Mouse (Mus musculus) leukemia stem cell, adult 10-12 weeks (primary cell): ENCODE measurements around the gene Naip2. TPM values are rescaled to one million over a fixed set of nuclear protein-coding genes. Genes with fewer than 3 reads are reported as not detected.

Experiments
- polyA plus RNA-seq: library from polyadenylated mRNA; stranded (reverse); fragments of >175 nt; gene quantifications from 2 replicates; pipeline ENCODE4 v1.2.3, GENCODE M21; 2012; ENCODE audit warnings: low replicate concordance

Gene Naip2
- 0.10 and 0.14 TPM in 2 replicates for polyA plus RNA-seq

DNA sequence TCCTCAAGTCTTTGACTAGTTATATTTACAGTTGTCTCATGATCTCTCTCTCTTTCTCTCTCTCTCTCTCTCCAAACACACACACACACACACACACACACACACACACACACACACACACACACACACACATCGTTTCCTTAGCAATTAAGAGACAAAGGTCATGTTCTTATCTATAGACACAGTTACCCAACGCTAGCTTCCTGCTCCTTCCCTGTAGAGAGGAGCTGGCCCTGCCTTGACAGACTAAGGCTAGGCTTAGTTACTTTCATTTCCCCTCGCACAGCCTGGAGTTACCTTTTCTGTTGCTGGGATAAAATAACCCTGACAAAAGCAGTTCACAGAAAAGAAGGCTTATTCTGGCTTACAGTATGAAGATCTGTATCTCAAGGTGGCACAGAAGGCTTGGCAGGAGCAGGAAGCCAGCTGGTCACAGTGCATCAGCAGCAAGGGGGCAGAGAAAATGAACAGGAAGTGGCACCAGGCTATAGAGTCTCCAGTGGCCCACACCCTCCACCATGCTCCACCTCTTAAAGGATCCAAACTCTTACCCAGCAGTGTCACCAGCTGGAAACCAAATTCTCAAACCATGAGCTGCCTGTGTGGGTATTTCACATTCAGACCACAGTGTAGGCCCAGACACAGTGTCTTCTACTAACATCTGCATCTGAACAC is at the start of gene Naip2:
Gene Naip2, minus strand, starts transcription at position 434 of the 675 bp plus-strand sequence.

GRCm38 (mm10) chr13:100246223-100246622 is 44.3 kb upstream of the Naip2 start, which contains the start of gene Naip5:
TSS of gene Naip5 (minus strand) at chr13:100246323.

GRCm38 (mm10) chr13:100124423-100125257 is 77.3 kb downstream of the Naip2 start, which contains the start of gene Smn1:
TSS of gene Smn1 (plus strand) at chr13:100124852.

GRCm38 (mm10) chr13:100107652-100108472 is 94.0 kb downstream of the Naip2 start, which contains the start of gene Serf1:
TSS of gene Serf1 (plus strand) at chr13:100108012.

DNA sequence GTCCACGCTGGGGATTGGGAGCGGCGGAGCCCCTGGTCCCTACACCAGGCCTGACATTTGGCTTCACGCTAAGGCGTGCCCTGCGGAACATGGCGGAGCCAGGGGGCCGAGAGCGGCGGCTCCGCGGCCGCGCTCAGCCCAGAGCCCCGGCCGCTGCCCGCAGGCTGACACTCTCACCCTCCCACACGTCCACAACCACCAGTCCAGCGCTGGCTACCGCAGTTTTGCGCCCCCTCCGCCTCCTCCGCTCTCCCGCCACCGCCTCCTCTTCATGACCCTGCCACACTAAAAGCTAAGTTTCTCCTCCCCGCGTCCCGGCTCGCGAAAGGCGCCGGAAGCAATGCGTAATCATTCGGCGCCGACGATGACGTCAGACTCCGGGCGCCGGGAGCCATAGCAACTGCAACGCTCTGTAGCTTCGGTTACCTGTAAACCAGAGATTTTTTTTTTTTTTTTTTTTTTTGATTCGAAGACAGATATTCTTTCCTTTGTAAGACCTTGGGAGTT is 98.1 kb downstream of the Naip2 start, which contains the start of gene Bdp1:
Gene Bdp1, minus strand, starts transcription at position 323 of the 507 bp plus-strand sequence.

Other genes with a start within 250 kb of the Naip2 start
- 6.2 and 8.8 TPM in 2 replicates for gene Mccc2, start 186.5 kb downstream of the Naip2 start, polyA plus RNA-seq
- 17.3 and 20.2 TPM in 2 replicates for gene Bdp1, start 98.0 kb downstream of the Naip2 start, polyA plus RNA-seq
- 3.2 and 3.7 TPM in 2 replicates for gene Serf1, start 94.1 kb downstream of the Naip2 start, polyA plus RNA-seq
- gene Smn1, start 77.2 kb downstream of the Naip2 start, polyA plus RNA-seq: 87.2 and 162 TPM in 2 replicates
- gene Naip5, start 44.2 kb upstream of the Naip2 start, polyA plus RNA-seq: 0.05 and 0.14 TPM in 2 replicates
- gene Naip6, start 115.6 kb upstream of the Naip2 start, polyA plus RNA-seq: 0.05 TPM in 1 of 2 replicates, not detected in the other